Mouse (Mus musculus): ENCODE results near the gene Gm10799.
"Not testable (repeated sequence)": the region's sequence is repeated elsewhere in the genome, so short reads cannot be mapped to it uniquely, and the experiment has no call there.

Gm10799 gene

DNA sequence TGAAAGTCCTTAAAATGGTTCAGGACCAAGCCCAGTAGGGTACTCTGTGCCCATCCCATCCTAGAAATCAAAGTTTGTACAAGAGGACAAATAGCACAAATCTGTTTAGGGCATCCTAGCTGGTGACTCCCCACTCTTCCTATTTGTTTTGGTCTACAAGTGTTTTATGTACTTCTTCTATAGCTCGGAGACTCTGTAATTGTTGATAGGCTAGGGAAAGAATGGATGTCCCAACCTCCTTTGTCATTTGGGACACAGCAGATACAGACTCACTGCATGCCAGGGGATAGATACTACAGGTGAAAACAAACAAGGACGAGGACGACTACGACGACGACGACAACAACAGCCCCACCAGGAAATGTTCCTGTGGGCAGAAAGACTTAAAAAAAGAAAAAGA lies at the start of gene Gm10799:
TSS of gene Gm10799 (minus strand) at position 101 of the 400 bp plus-strand sequence.
- not testable (repeated sequence) for DNase-seq

DNA sequence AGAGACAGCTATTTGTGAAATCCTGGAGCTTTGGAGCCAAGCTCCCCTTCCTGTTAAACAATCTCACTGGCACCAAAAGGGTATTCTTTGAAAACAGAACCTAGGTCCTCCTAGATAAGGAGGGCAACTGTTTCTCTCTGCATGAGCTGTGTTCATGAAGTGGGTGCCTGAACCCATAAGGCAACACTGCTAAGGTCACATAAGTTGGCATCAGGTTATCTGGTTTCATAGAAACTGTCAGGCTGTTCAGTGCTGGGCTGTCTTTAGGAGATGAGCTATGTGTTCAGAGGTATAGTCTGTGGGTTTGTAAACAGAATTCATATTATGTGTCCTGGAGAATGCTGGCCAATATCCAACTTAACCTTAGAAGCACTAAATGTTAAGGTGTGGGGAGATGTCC lies 48.8 kb upstream of the Gm10799 start:
- DNase-seq: not testable (repeated sequence)

DNA sequence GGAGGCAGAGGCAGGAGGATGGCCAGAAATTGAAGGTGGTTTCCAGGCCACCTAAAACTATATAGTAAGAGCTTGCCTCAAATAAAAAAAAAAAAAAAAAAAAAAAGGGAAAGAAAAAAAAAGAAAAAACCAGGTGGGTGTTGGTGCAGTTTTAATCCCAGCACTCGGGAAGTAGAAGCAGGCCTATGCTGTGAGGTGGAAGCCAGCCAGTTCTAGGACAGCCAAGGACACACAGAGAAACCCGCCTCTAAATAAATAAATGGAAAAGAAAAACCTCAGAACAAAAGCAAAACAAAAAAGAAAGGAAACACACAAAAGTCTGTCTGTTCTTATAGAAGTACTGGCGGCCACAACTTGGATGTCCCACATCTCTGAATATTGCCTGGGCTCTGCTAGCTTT lies 46.5 kb upstream of the Gm10799 start:
- DNase-seq: no peak

DNA sequence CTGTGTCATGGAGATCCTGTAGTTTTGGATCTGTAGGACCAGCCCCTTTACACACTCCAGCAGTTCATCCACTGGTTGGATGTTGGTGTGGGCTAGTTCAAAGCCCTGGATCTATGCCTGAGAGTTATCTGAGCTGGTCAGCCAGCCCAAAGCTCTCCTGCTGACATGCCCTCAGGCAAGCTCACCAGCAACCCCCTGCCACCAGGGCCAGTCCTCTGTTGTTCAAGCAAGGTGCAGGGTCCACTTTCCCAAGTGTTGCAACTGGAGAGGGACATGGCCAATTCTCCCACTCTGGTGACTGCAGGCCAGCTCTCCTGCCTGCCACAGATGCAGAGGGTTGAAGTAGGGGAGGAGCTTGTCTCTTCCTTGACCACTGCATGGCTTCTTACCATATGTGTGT lies 45.2 kb upstream of the Gm10799 start:
- DNase-seq: not testable (repeated sequence)

DNA sequence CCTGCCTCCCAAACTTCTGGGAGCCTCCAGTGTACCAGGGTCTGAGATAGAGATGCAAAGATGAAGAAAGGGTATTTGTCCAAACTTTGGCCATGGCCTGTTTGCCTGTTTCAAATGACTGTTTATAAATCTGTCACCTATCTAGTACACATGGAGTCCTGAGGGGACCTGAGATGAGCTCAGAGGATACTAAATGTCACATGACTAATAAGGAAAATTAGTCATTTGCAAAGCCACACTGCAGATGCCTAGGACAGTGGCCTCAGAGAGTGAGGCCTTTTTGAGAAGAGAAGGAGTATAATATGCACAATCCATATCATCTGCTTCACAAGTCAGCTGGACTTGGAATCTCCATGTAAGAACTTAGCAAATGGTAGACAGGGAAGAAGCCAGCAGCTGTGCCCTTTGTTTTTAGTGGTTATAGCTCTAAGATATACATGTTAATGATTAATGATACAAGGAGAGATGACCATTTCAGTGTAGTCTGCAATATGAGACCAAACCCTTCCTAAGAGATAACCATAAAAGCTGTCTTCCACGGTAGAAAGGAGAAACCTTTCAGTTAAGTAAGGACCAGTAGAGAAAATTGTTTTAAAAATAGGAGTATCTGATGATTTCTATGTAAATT lies 42.9 kb upstream of the Gm10799 start:
- DNase-seq: not testable (repeated sequence)

DNA sequence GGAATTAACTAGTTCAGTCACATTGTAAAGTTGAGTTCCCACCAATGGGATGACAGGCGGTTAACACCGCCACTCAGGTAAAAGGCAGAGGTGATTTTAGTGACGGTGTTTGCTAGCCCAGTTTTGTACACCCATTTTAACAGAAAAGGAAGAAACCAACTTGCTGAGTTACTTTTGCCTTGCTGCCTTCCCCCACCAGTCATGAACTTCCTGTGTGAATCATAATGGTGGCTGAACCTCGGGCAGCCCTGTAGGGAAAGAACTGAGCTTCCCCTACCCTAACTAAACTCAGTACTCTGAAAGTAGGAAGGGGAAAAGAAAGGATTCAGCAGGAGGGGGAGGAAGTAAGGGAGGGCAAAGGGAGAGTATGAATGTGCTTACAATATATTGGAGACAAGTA lies 41.7 kb upstream of the Gm10799 start:
- DNase-seq: no peak

DNA sequence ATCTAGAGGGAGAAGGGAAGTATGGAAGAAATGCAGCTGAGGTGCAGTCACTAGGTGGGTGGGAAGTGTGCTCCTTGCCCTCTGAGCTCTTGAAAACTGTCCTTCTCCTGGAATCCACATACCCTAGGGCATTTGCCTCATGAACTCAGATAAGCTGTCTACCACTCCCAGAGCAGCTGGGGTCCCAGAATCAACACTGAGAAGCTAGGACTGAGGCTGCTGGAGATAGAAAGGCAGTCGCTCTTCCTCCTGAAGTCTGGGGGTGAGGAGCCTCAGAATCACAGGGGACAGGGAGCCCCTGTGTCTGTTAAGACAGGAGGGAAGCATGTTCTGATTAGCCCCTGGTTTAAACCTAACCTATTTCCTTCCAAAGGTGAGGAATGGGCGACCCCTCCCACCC lies 41.2 kb upstream of the Gm10799 start:
- no peak for DNase-seq

DNA sequence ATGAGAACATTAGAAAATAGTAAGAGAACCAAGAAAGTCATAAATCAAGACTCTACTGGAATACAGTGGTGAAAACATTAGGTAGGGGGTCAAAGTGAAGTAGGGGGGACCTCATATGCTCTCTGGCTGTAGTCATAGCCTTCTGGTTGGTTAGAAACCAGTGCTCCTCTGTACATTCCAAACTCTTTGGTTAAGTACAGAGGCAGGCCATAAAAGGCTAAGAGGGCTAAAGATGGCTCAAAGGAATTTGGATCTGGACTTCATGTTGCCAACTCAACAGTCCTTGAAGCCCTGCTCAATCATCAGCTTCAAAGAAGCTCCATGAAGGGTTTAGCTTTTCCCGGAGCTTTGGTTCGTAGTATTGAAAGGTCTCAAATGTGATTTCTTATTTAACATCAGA lies 40.7 kb upstream of the Gm10799 start:
- DNase-seq: not testable (repeated sequence)

DNA sequence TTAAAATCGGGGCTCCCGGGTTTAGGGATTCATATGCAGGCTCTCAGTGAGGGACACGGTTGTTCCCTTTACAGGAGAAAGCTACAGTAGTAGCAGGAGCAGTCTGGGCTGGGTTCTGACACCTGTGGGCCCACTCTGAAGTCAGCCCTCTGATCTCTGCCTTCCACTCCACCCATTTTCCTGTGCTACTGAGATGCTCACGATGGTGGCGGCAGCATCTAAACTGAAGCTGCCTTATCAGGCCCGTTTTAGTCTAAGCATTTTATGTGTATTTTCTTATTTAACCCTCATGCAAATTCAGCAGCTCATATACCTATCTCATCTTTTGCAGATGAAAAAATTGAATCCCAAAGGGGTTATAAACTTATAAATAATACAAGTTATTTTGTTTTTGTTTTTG lies 36.5 kb upstream of the Gm10799 start:
- no peak for DNase-seq

DNA sequence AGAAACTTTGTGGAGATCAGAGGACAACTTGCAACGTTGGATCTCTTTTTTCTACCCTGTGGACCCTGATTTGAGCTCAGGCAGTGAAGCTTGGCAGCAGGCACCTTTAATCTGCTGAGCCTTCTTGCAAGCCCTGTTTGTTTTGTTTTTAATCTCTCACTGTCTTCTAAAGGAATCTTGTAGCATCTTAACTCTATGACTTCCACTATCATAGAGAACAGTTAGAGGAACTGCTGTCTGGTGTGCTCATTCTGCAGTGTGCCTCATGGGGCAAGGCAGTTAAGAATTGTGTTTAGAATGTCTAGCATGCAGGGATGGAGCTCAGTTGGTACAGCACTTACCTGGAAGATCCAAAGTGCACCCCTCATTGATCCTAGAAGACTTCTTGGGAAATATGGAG lies 31.6 kb upstream of the Gm10799 start:
- DNase-seq: no peak

DNA sequence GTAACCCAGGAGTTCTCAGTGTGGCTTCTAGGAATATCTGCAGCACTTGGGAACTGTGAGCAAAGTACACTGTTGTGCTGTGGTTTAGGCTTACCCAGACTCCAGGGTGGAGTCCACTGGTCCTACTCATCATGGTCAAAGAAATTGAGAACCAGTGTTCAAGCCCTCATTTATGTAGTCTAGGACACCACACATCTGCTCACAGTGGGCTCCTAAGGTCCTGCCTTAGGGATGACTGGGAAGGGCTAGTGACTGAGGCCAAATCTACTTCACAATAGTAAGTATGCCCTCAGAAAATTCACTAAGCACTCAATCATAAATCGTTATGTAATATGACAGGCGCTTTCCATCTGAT lies 30.9 kb upstream of the Gm10799 start:
- DNase-seq: no peak

DNA sequence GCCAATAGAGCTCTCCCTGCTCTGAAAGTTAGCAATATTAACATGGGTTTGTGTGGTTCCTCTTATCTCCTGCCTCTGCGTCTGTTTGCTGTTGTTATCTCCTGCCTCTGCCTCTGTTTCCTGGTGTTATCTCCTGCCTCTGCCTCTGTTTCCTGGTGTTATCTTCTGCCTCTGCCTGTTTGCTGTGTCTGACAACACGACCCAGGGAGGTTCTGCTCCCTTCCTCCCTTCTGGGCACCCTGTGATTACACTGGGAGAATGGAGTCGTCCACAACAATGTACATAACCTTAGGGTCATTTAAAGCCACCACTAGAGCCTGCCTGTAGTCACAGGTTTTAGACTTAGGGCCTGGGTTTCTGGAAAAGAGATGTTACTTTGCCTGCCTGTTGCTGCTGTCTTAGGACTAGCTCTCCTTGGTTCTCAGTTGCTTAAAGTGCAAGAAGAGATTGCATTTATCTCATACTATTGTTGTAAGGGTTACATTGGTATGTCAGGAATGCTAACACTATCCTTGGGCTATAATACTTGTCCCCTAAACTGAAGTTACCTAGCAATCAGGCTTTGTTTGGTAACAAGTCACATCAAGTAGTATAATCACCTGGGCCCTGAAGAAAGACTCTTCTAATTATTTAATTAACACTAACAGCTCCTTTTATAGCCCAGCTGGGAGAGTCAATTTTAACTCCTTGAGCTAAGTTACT lies 30.3 kb upstream of the Gm10799 start:
- DNase-seq: no peak

DNA sequence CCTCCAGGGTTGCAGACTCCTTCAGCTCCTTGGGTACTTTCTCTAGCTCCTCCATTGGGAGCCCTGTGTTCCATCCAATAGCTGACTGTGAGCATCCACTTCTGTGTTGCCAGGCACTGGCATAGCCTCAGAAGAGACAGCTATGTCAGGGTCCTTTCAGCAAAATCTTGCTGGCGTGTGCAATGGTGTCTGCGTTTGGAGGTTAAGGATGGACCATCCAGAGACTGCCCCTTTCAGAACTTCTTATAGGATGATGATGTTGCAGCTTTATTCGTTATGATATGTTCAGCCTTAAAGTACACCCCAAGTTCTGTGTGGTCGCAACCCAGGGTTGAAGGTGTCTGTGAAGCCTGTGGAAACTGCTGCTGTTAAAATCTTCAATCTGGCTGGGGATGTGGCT lies 29.0 kb upstream of the Gm10799 start:
- DNase-seq: not testable (repeated sequence)

DNA sequence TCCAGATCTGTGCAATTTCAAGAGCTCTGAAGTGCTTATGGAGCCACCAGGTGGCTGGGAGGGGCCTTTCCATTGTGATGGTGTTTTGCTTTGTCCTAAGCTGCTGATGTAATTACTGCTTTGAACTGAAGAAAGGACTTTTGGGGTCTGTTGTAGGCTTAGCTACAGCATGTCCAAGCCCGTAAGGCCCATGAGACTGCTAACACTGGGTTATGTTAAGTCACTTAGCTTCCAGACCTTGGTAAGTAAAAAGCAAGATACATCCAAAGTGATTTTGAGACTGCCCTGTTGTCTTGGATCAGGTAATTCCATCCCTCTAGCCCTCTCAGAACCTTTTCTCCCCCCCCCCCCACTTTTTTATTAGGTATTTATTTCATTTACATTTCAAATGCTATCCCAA lies 28.4 kb upstream of the Gm10799 start:
- not testable (repeated sequence) for DNase-seq

DNA sequence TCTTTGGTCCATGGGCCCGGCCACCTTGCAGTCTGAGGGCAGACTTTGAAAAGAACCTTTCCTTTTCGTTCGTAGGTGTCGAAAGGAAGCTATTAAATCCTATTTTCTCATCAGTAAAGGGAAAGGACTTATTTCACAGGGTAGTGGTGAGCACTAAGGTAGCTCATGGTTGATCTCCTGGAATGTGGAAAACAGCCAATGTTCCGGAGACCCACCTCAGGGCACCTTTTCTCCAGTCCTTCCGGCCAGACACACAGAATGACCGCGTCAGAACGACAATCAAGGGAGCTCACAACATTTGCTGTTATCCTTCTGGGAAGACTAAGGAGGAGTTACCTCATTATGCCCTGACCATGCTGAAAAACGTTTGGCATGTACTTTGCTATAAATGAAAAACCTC lies 27.9 kb upstream of the Gm10799 start:
- DNase-seq: no peak

DNA sequence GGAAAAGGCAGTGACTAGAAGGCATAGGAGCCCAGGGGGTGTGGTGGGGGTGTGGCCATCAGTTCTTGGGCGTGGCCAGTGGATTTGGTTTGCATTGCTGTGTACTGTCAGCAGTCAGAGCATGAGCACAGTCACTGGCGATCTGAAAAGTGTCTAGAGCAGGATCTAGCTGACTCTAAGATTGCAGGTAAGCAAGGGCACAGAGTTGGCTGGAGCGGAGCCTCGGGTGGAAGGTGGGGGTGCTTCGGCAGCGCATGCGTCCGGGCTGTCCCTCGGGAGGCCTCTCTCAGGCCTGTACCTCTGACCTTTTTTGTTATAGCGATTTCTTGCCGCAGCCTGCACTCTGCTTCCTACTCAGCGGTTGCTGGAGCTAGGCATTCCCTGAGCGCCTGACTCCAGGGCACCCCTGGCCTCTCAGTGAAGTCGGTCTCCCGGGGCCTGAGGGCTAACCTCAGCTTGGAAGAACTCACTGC lies 27.4 kb upstream of the Gm10799 start, which contains the start of gene Cd59a:
TSS of gene Cd59a (plus strand) at position 61 of the 473 bp plus-strand sequence.
- peak; percentile 80 for DNase-seq

DNA sequence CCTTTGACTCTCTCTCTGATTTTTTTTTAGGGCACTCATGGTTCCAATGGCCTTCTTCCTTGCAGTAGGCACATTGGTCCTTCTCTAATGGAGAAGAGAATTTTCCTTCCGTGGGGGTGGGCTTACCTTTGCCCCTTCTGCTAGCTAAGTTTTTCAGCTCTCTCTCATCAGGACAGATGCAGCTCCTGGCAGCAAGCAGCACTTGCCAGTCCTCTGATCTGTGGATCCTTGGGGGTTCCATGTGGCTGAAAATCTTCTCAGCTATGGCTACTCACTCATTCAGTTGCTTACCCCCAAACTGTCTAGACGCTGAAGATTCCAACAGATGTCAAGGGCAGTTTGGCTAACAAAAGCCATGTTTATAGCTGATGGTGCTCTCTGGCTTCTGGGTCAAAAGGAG lies 25.0 kb upstream of the Gm10799 start:
- no peak for DNase-seq

DNA sequence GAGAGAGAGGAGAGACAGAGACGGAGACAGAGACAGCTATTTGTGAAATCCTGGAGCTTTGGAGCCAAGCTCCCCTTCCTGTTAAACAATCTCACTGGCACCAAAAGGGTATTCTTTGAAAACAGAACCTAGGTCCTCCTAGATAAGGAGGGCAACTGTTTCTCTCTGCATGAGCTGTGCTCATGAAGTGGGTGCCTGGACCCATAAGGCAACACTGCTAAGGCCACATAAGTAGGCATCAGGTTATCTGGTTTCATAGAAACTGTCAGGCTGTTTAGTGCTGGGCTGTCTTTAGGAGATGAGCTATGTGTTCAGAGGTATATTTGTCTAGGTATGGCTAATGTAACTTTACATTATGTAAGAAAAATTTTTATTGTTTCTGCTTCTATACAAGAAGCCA lies 19.2 kb upstream of the Gm10799 start:
- not testable (repeated sequence) for DNase-seq

DNA sequence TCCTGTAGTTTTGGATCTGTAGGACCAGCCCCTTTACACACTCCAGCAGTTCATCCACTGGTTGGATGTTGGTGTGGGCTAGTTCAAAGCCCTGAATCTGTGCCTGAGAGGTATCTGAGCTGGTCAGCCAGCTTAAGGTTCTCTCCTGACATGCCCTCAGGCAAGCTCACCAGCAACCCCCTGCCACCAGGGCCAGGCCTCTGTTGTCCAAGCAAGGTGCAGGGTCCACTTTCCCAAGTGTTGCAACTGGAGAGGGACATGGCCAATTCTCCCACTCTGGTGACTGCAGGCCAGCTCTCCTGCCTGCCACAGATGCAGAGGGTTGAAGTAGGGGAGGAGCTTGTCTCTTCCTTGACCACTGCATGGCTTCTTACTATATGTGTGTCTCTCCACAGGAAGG lies 15.7 kb upstream of the Gm10799 start:
- DNase-seq: not testable (repeated sequence)

DNA sequence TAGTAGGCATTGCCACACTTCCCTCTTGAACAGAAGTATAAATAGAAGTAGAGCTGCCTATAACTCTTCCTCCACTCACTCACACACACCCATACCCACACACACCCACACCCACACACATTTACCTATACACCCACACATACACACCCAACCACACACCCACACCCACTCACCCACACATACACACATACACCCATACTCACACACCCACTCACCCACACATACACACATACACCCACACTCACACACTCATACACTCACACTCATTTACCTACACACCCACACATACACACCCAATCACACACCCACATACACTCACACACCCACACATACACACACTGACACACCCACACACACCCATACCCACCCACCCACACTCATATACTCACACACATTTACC lies 14.1 kb upstream of the Gm10799 start:
- no peak for DNase-seq

DNA sequence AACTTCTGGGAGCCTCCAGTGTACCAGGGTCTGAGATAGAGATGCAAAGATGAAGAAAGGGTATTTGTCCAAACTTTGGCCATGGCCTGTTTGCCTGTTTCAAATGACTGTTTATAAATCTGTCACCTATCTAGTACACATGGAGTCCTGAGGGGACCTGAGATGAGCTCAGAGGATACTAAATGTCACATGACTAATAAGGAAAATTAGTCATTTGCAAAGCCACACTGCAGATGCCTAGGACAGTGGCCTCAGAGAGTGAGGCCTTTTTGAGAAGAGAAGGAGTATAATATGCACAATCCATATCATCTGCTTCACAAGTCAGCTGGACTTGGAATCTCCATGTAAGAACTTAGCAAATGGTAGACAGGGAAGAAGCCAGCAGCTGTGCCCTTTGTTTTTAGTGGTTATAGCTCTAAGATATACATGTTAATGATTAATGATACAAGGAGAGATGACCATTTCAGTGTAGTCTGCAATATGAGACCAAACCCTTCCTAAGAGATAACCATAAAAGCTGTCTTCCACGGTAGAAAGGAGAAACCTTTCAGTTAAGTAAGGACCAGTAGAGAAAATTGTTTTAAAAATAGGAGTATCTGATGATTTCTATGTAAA lies 13.2 kb upstream of the Gm10799 start:
- not testable (repeated sequence) for DNase-seq

DNA sequence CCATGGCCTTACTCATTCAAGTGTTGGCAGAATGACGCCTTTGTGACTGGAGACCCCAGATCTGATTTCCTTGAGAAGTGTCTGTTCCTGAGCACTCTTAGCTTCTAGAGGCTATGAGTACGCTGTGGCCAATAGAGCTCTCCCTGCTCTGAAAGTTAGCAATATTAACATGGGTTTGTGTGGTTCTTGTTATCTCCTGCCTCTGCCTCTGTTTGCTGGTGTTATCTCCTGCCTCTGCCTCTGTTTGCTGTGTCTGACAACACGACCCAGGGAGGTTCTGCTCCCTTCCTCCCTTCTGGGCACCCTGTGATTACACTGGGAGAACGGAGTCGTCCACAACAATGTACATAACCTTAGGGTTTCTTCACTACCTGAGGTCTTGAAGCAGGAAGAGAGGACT lies 9.9 kb upstream of the Gm10799 start:
- not testable (repeated sequence) for DNase-seq

DNA sequence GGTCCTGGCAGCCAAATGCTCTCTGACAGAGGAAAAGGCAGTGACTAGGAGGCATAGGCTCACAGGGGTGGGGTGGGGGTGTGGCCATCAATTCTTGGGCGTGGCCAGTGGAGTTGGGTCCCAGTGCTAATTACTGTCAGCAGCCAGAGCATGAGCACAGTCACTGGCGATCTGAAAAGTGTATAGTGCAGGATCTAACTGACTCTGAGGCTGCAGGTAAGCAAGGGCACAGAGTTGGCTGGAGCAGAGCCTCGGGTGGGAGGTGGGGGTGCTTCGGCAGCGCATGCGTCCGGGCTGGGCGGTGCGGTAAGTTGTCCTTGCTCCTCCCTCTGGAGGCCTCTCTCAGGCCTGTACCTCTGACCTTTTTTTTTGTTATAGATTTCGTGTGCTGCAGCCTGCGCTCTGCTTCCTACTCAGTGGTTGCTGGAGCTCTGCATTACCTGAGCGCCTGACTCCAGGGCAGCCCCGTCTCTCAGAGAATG lies 1.4 kb upstream of the Gm10799 start, which contains the start of gene Cd59b:
TSS of gene Cd59b (plus strand) at position 146 of the 482 bp plus-strand sequence.
- peak; percentile 53 for DNase-seq

DNA sequence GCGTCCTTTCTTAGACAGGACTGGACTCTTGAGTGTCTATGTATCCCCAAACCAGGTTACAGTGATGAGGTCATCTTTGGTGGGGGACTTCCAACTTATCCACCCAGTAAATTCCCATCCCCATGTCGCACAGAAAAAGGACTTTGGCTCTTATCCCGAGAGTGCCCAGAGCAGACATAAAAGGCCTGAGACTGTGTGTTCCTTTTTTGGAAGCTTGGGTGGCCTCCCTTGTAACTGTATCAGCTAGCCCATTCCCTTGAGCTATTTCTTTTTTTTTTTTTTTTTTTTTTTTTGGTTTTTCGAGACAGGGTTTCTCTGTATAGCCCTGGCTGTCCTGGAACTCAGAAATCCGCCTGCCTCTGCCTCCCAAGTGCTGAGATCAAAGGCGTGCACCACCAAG lies 2.8 kb downstream of the Gm10799 start, which contains the start of gene Gm10912:
TSS of gene Gm10912 (plus strand) at position 301 of the 400 bp plus-strand sequence.
- not testable (repeated sequence) for DNase-seq

Data from lung, postnatal 14 days (tissue).